Mouse (Mus musculus) forebrain, embryonic 11.5 days (tissue): ENCODE measurements at regions not wholly inside any gene's neighbourhood (a gene's known extent, or its start where the extent isn't known, plus 50 kb on each side); places are given as distances from the start of the nearest gene placed in this dataset.
A peak's percentile ranks its signal among the peaks of the same experiment; 100 is the strongest.

Experiments used
- ATAC-seq: fragments of 200-750 bp; cut with Nextera tagmentation; replicated peaks from 2 replicates; pipeline ENCODE4 v1.8.0; 2017; ENCODE audit warnings: moderate TSS enrichment; ENCODE audit not compliant: low FRiP score
- DNase-seq: peaks from one replicate; pipeline ENCODE4 v3.0.0-alpha.2; 2017; ENCODE audit warnings: low spot score
- H3K27ac ChIP-seq: fragments of 300-500 bp; sonication (generic); 2 replicates; pipeline ENCODE4 v1.5.1; 2014; ENCODE audit warnings: low read depth, low read length
- H3K27me3 ChIP-seq: fragments of 300-500 bp; sonication (generic); 2 replicates; pipeline ENCODE4 v1.6.1; 2014; ENCODE audit warnings: mild to moderate bottlenecking, low read length, mixed read lengths; ENCODE audit not compliant: control insufficient read depth, insufficient read depth
- H3K36me3 ChIP-seq: fragments of 300-500 bp; sonication (generic); 2 replicates; pipeline ENCODE4 v1.6.1; 2014; ENCODE audit warnings: mild to moderate bottlenecking, low read length, moderate library complexity, mixed read lengths; ENCODE audit not compliant: control insufficient read depth, insufficient read depth
- H3K4me1 ChIP-seq: fragments of 300-500 bp; sonication (generic); replicated peaks from 2 replicates; pipeline ENCODE4 v1.6.1; 2014; ENCODE audit warnings: low read length, mixed read lengths; ENCODE audit not compliant: control insufficient read depth, insufficient read depth
- H3K4me2 ChIP-seq: fragments of 300-500 bp; sonication (generic); 2 replicates; pipeline ENCODE4 v1.6.1; 2014; ENCODE audit warnings: low read depth, mild to moderate bottlenecking, low read length, moderate library complexity, mixed read lengths; ENCODE audit not compliant: severe bottlenecking
- H3K4me3 ChIP-seq: fragments of 300-500 bp; sonication (generic); 2 replicates; pipeline ENCODE4 v1.5.1; 2014; ENCODE audit warnings: low read depth, low read length
- H3K9ac ChIP-seq: fragments of 300-500 bp; sonication (generic); 2 replicates; pipeline ENCODE4 v1.6.1; 2014; ENCODE audit warnings: low read length
- H3K9me3 ChIP-seq: fragments of 300-500 bp; sonication (generic); 2 replicates; pipeline ENCODE4 v1.6.1; 2016; ENCODE audit warnings: low read length, mixed read lengths; ENCODE audit not compliant: control insufficient read depth
- WGBS: fragments of 180-500 bp; shearing (Covaris S2); extraction: QIAGEN DNeasy Blood & Tissue Kit; methylation state at CpG from one replicate; pipeline ENCODE4 v1.1.7; 2014; 5-methylcytosine and 5-hydroxymethylcytosine counted together

DNA sequence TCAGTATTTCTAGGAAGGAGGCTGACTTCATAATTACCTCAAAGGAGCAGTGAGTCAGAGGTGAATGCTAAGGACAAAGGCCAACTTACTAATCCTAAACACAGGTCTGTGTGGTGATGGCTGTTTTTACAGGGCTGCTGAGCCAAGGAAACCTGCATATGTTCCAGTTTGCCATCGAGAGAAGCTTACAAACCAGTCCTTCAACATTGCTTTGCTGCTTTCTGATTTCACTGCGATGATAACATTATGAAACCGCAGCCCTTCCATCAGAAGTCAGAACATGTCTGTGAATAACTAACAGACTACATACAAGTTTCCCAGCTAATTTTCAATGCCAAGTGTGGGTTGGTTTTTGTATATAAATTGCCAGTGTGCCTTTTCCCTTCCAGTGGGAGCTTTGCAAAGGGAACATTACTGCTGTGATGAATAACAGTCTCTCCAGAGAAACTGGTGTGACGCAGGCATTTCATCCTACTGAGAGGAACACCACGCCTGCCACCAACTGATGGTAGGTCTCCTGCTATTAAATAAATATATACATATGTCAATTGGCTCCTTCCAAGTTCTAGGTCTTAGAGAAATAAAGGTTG is 128.9 kb upstream of the Pfn2 start:
- ATAC-seq (no peak), DNase-seq (no peak)
- 88% methylated on average over 5 of the region's 5 CpGs for WGBS
- H3K27me3 ChIP-seq = no peaks in the 10 kb centered on the region
- H3K4me2 ChIP-seq = no peak overlapping the region
- H3K9ac ChIP-seq = no peak overlapping the region
- H3K4me3 ChIP-seq = no peak overlapping the region
- H3K36me3 ChIP-seq = no peaks in the 10 kb centered on the region
- no peaks in the 10 kb centered on the region for H3K9me3 ChIP-seq
- no peak overlapping the region for H3K27ac ChIP-seq
- H3K4me1 ChIP-seq = no peaks in the 10 kb centered on the region

DNA sequence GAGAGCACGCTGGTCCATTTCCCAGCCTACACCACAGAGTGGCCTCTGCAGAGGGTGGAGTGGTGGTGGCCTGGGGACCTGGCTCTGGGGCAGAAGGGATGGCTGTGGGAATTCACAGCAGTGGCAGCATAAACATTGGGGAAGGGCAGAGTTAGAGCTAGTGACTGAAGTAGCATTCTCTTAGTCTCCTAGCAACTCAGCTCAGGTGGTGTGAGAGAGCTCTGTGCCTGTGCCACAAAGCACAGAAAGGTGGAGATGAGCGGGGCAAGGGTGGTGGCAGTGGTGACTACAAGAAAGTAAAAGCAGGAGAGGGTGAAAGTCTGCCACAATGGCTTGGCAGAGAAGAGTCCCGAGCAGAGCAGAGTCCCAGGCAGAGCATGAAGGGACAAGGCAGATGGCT is 140.3 kb upstream of the Pfn2 start:
- ATAC-seq = no peak
- Histone ChIP-seq H3K4me1 (no peaks in the 10 kb centered on the region), H3K36me3 (no peaks in the 10 kb centered on the region), H3K27ac (no peak overlapping the region), H3K9me3 (no peaks in the 10 kb centered on the region), H3K4me2 (no peak overlapping the region), H3K4me3 (no peak overlapping the region), H3K9ac (no peak overlapping the region), H3K27me3 (no peaks in the 10 kb centered on the region)
- WGBS = 76% methylated on average over 3 of the region's 3 CpGs
- no peak for DNase-seq

DNA sequence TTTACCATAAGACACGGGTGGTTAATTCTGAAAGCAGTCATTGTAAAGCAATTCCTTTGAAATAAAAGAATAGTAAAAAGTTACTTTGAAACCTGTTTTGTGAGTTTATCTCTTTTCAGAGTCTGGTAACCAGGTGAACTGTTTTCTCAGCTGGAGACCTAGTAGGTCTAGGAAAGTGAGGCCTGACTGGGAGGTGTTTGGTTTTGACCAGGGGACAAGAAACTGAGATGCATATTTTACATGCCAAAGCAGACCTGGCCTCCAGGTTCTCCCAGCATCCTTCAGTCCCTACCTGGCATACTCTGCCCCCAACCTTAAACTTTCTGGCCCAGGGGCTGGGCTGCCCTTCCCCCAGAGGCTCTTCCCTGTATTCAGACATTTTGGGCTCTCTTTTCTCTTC is 142.9 kb upstream of the Pfn2 start:
- ATAC-seq = no peak
- Histone ChIP-seq H3K4me2 (no peak overlapping the region), H3K27me3 (no peaks in the 10 kb centered on the region), H3K4me1 (no peaks in the 10 kb centered on the region), H3K36me3 (no peaks in the 10 kb centered on the region), H3K9me3 (no peaks in the 10 kb centered on the region), H3K9ac (no peak overlapping the region), H3K4me3 (no peak overlapping the region), H3K27ac (no peak overlapping the region)
- WGBS = 81% methylated on average over 1 of the region's 1 CpGs
- no peak for DNase-seq

DNA sequence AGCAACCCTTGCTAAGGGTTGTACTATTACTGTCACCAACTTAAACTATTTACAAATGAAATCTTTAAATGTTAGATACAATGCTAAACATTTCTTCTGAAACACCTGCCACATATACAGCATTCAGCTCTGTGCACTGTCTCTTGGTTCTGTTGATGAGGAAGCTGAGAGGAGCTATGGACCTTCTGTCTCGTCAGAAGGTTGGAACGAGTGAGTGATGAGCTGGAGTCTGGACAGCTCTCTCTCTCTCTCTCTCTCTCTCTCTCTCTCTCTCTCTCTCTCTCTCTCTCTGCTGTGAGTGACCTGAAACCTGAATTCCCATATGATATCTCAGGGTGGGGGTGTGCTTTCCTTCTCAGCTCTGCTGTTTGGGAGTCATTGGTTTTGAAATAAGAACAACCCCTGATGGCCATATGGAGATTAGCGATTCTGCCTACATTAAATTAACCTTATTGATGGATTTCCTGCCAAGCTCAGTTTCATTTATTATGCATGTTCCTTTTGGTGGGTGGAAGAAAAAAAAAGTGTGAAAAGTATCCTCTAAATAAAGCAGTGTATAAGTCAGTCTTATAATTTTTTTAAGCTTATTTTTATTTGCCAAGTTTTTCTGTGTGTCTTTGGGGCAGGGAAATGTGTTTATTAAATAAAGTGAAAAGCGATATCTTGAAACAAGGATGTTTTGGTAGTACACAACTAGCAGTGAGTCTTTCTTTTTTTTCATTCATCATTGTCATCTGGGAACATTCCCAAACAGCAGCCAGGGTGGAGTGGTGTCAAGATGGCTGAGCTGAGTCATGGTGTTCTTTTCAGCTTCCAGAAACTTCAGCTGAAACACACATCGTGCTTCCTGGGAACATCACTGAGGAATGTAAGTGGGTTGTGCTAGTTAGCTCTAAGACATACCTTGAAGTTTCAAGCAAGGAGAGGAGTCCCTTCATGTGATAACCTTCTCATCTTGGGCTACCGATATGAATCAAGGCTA is 150.5 kb upstream of the Pfn2 start:
- 96% methylated on average over 6 of the region's 6 CpGs for WGBS

DNA sequence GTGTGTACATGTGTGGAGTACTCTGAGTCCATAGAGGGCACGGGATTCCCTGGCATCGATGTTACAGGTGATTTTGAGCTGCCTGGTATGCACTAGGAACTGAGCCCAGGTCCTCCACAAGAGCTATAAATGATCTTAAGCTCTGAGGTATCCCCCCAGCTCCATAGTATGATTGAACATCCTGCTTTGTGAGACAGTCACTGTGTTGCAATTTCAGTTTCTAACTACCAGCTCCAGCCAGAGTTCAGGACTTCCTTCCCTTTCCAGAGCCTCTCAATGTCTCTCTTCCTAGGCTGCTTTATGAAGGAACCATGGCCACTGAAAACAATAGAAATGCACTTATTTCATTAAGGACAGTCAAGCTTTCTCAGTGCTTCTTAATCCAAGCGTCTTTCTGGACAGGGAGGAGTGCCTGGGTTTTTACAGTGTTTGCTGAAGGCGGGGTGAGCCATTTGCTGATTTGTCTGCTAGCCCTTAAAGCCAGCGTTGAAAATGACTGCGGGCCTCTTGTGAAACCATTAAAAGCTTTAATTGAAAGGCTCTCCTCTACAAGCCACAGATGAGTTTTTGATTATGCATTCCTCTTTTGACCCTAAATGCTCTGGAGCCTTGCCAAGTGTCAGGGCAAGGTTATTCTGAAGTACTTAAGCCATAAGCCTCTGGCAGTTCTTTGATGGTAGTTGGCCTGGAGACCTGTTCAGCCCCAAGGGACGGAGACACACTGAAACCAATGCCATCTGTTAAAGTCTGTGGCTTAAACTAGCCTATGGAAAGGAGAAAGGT is 155.1 kb upstream of the Pfn2 start:
- ATAC-seq (no peak; the same call in 1 of the 2 replicates), DNase-seq (peak; percentile 49)
- Histone ChIP-seq H3K9me3 (no peaks in the 10 kb centered on the region), H3K9ac (no peak overlapping the region), H3K27me3 (no peaks in the 10 kb centered on the region), H3K4me2 (no peak overlapping the region), H3K27ac (peak overlapping the region; percentile 18; the same call in 1 of the 2 replicates), H3K4me1 (no peaks in the 10 kb centered on the region), H3K36me3 (no peaks in the 10 kb centered on the region), H3K4me3 (no peak overlapping the region)
- 50% methylated on average over 7 of the region's 7 CpGs for WGBS

More for the DNA sequence above, 150.5 kb upstream of the Pfn2 start:
- DNase-seq (no peak), ATAC-seq (no peak)
- Histone ChIP-seq H3K36me3 (no peaks in the 10 kb centered on the region), H3K27ac (no peak overlapping the region), H3K4me3 (no peak overlapping the region), H3K4me2 (no peak overlapping the region), H3K4me1 (no peaks in the 10 kb centered on the region), H3K9me3 (no peaks in the 10 kb centered on the region), H3K9ac (no peak overlapping the region), H3K27me3 (no peaks in the 10 kb centered on the region)

DNA sequence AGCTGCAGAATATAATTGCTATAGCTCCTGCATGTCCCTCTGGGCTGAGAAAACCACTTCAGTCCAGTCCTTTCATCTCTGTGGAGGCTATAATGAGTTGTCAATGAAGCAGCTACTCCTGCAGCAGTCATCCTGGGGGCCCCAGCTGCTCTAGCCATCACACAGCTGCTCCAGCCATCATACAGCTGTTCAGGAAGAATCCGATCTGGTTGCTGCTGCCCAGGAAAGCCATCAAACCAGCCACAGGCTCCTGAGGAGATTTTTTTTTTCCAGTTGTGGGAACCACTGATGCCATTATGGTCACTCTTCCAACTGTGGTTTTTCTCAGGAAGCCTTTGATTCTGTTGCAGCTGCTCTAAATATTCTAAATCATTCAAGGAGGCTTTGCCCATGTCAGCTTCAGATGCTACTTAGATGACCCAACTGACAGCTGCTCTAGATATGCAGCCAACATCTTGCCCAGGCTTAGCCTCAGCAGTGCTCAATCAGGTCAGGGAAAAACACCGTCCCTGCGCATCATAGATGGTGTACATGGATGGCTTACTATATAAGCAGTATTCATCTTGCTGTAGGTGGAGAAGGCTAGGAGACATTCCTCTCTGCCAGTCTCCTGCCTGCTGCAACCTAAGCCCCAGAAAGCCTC is 177.0 kb upstream of the Pfn2 start:
- no peak overlapping the region for H3K4me2 ChIP-seq
- no peaks in the 10 kb centered on the region for H3K4me1 ChIP-seq
- DNase-seq (no peak), ATAC-seq (no peak)
- no peak overlapping the region for H3K27ac ChIP-seq
- 83% methylated on average over 3 of the region's 3 CpGs for WGBS
- H3K36me3 ChIP-seq = no peaks in the 10 kb centered on the region
- H3K27me3 ChIP-seq = no peaks in the 10 kb centered on the region
- no peak overlapping the region for H3K4me3 ChIP-seq
- no peaks in the 10 kb centered on the region for H3K9me3 ChIP-seq
- H3K9ac ChIP-seq = no peak overlapping the region

DNA sequence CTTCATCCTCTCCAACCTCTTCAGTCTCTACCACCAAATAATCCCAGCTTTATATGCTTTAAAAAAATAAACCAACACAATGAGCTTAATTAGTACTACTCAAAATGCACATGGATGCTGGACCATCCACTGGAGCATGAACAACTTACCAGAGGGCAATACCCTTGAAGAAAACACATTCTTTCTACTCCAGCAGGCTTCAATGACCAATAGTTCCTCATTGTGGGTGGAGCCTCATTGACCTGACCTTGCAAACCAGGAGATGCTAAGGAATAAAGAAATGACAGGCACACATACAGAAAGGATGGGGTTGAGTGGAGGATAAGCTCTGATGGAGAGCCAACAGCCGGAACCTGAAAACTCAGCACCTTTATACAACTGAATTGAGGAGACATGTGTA is 201.7 kb upstream of the Pfn2 start:
- Histone ChIP-seq H3K4me2 (no peak overlapping the region), H3K9ac (no peak overlapping the region), H3K36me3 (no peaks in the 10 kb centered on the region), H3K27ac (no peak overlapping the region), H3K4me3 (no peak overlapping the region), H3K9me3 (no peaks in the 10 kb centered on the region), H3K4me1 (no peaks in the 10 kb centered on the region), H3K27me3 (no peaks in the 10 kb centered on the region)
- no peak for DNase-seq
- ATAC-seq = no peak
- WGBS = 71% methylated on average over 1 of the region's 1 CpGs

DNA sequence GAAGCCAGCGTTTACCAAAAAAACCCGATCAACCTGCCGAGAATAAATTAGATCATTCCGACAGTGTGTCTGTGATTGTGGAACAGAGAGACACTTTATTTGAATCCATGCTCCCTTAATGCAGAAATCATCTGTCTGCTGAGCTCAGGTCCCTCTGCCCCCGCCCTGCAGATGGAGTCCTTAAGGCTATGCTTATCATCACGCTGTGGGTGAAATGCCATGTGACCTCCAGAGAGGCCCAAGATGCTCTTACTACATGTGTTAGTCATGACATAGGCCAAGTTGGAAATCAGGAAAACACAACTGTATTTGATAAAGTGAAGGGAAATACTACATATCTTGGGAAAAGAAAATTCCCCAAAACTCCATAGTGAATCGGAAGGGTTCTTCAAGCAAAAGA is 206.8 kb upstream of the Pfn2 start:
- no peak for DNase-seq
- 90% methylated on average over 7 of the region's 7 CpGs for WGBS
- no peak overlapping the region for H3K4me2 ChIP-seq
- H3K36me3 ChIP-seq = no peaks in the 10 kb centered on the region
- H3K27me3 ChIP-seq = no peaks in the 10 kb centered on the region
- no peaks in the 10 kb centered on the region for H3K9me3 ChIP-seq
- no peak overlapping the region for H3K4me3 ChIP-seq
- no peak overlapping the region for H3K27ac ChIP-seq
- no peak for ATAC-seq
- H3K9ac ChIP-seq = no peak overlapping the region
- H3K4me1 ChIP-seq = no peaks in the 10 kb centered on the region; the same call in 1 of the 2 replicates
